Mouse (Mus musculus) embryonic fibroblast, embryonic 13.5 days (primary cell): ENCODE results near the gene Zfp780b.

Source experiments
- CTCF ChIP-seq: IDR thresholded peaks from 2 replicates; pipeline ENCODE4 v1.5.1; 2011; ENCODE audit warnings: mild to moderate bottlenecking, control low read depth, low read length, moderate library complexity, borderline replicate concordance; ENCODE audit not compliant: insufficient read depth
- POLR2A ChIP-seq: IDR thresholded peaks from 2 replicates; pipeline ENCODE4 v1.6.1; 2011; ENCODE audit warnings: low read depth, mild to moderate bottlenecking, control low read depth, low read length, moderate library complexity

- TF ChIP-seq CTCF (no peak), POLR2A (no peak)
Measured at GRCm38 (mm10) chr7:27933050-27933799, 45.7 kb downstream of the Zfp780b start.
